Mouse (Mus musculus) layer of hippocampus, adult 2 months (tissue): ENCODE results near the gene Gstm2. TPM values are rescaled to one million over a fixed set of nuclear protein-coding genes. Genes with fewer than 3 reads are reported as not detected.
"Not testable (repeated sequence)": the region's sequence is repeated elsewhere in the genome, so short reads cannot be mapped to it uniquely, and the experiment has no call there.

Source experiments
- DNase-seq, 2 experiments: peaks; one replicate each; pipeline ENCODE4 v3.0.0; 2022; ENCODE audit warnings: low spot score in 2 of 2
- H3K27ac ChIP-seq: fragments of 200-600 bp; 2 replicates; pipeline ENCODE4 v1.8.1; 2022
- H3K4me3 ChIP-seq: fragments of 200-600 bp; 2 replicates; pipeline ENCODE4 v1.8.1; 2022; ENCODE audit warnings: mild to moderate bottlenecking
- CTCF ChIP-seq: fragments of 200-600 bp; conservative IDR thresholded peaks from 2 replicates; pipeline ENCODE4 v1.8.1; 2022; ENCODE audit warnings: antibody characterized with exemption, mild to moderate bottlenecking, moderate library complexity
- long read RNA-seq, 2 experiments: library from polyadenylated mRNA; stranded (forward); transcript quantifications; one replicate each; pipeline ENCODE4 v2.0.0; 2021; ENCODE audit warnings: borderline mapping rate in 2 of 2
- total RNA-seq, 2 experiments: library from RNA; stranded (reverse); gene quantifications; 2 replicates each; pipeline ENCODE4 v1.2.3; 2021

The Gstm2 gene
- 1 to 10 TPM; 2.3 to 3.6 TPM for total RNA-seq
- long read RNA-seq, experiment 1, partial matches to known transcripts, result 0 of 1 reads
- long read RNA-seq, experiment 1, other reads (novel, unspliced or antisense), result 0 of 1 reads
- long read RNA-seq, experiment 2, partial matches to known transcripts, result 1 of 2 reads
- long read RNA-seq, experiment 2, other reads (novel, unspliced or antisense), result 0 of 2 reads

GRCm38 (mm10) chr3:107986041-107986562 is at the start of gene Gstm2:
Gstm2 (minus strand) TSS chr3:107986453.
- Histone ChIP-seq H3K27ac (no peak within 1 kb of the TSS), H3K4me3 (no peak within 1 kb of the TSS)
- no peak for TF ChIP-seq CTCF
- peak; percentile 23 to 52 for DNase-seq

GRCm38 (mm10) chr3:108033156-108033555 is 46.9 kb upstream of the Gstm2 start:
- DNase-seq, result no peak
- Histone ChIP-seq H3K27ac (no peak overlapping the region), H3K4me3 (no peak overlapping the region)
- TF ChIP-seq CTCF, result no peak

DNA sequence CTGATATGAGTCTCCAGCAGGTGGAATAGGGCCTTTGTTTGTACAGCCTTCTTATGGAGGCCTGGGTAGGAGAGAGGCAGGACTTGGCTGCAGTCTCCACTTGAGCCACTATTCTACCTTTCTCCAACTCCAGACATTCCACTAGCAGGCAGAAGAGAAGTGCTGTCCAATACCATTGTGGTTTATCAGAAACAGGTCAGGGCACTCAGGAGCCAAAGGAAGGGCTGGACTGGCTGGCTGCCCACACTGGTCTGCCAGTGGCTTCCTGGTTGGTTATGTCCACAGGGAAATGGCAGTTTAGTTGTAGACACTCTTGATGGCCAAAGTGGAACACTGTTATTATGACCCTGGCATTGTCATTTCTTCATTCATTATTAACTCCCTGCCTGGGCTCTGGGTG is 45.9 kb upstream of the Gstm2 start:
- no peak for DNase-seq
- no peak overlapping the region for H3K27ac ChIP-seq
- H3K4me3 ChIP-seq, result no peak overlapping the region
- TF ChIP-seq CTCF, result no peak

- no peak for DNase-seq
- no peak for TF ChIP-seq CTCF
- Histone ChIP-seq H3K27ac (no peak overlapping the region), H3K4me3 (no peak overlapping the region)
These were observed 42.5 kb upstream of the Gstm2 start for GRCm38 (mm10) chr3:108028641-108029365.

DNA sequence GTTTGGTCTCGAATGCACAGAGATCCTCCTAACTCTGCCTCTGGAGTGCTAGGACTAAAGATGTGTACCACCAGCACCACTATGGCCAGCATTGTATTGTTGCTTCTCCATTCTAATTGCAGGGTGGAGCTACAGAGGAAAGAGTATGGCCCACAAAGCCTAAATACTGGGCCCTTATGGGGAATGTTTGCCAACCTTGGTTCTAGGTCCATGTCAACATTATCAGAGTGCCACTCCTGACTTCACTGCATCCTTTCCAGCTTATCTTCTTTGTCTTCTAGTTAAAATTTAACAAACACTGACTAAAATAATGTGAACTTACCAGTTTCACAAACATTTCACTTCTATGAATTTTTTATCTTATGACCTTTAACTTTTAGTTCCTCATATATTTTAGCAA is 40.3 kb upstream of the Gstm2 start:
- TF ChIP-seq CTCF, result no peak
- H3K27ac ChIP-seq, result no peak overlapping the region

GRCm38 (mm10) chr3:108026049-108026448 is 39.8 kb upstream of the Gstm2 start:
- TF ChIP-seq CTCF, result no peak
- H3K27ac ChIP-seq, result no peak overlapping the region
- H3K4me3 ChIP-seq, result no peak overlapping the region
- no peak for DNase-seq

More for the DNA sequence above, 40.3 kb upstream of the Gstm2 start:
- no peak for DNase-seq
- no peak overlapping the region for H3K4me3 ChIP-seq

DNA sequence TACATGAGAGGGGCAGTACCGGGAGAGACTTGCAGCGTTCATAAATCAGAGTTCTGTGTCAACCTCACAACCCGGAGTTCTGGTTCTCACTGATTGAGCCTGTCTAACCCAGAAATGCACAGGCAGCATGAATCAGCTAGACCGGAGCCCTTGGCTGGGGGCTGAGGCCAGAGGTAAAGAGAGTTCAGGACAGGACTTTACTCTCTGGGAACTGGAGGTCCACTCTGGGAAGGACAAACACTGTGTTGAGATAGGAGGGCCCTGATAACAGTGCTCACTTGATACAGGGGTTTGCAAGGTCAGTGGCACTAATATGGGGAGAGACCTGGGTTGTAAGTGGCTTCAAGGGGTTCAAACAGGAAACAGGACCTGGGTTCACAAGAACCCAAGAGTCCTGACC is 39.1 kb upstream of the Gstm2 start:
- DNase-seq, result no peak
- Histone ChIP-seq H3K27ac (no peak overlapping the region), H3K4me3 (no peak overlapping the region)
- TF ChIP-seq CTCF, result no peak

- no peak overlapping the region for H3K4me3 ChIP-seq
- TF ChIP-seq CTCF, result no peak
- no peak overlapping the region for H3K27ac ChIP-seq
- no peak for DNase-seq
These were observed 36.4 kb upstream of the Gstm2 start for GRCm38 (mm10) chr3:108022650-108023049.

- H3K4me3 ChIP-seq, DNase-seq, H3K27ac ChIP-seq: not testable (repeated sequence)
These were observed 34.2 kb upstream of the Gstm2 start for GRCm38 (mm10) chr3:108020351-108021022.

GRCm38 (mm10) chr3:108019226-108019625 is 33.0 kb upstream of the Gstm2 start:
- DNase-seq, H3K4me3 ChIP-seq: not testable (repeated sequence)
- H3K27ac ChIP-seq, result peak overlapping the region; percentile 95

DNA sequence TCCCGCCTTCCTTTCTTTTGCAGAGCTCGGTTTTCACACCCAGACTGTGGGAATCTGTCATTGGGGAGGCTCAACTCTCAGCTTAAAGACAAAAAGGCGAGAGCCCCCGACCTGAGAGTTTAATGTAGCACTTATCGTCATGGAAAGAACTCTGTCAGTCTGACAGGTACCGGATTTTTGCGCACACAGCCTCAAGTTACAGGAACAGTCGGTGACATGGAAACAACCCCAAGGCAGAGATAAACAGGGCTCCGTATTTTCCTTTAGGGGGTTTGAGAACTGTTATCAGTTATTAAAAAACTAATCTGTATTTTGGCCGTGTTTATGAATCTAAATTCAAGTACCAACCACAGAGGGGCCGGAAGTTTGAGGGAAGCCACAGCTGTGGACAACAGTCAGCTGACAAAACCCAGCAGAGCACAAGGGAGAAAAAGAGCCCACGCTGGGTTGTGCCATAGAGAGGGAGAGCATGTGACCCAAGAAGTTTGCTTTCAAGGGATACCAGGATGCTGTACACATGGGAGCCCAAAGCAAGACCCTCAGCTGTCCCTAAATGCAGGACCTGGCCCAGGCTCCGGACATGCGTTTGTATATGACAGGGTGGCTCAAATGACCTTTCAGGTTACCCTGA is 32.1 kb upstream of the Gstm2 start:
- peak overlapping the region; percentile 95 for H3K27ac ChIP-seq
- no peak for TF ChIP-seq CTCF
- DNase-seq, result no peak
- H3K4me3 ChIP-seq, result peak overlapping the region; percentile 61

GRCm38 (mm10) chr3:108017473-108018189 is 31.4 kb upstream of the Gstm2 start, which contains the start of gene Gstm1:
Gstm1 (minus strand) TSS chr3:108017973.
- peak; percentile 94 to 95 for DNase-seq
- peak within 1 kb of the TSS; percentile 95 for H3K27ac ChIP-seq
- H3K4me3 ChIP-seq, result peak within 1 kb of the TSS; percentile 61
- TF ChIP-seq CTCF, result peak; percentile 92

DNA sequence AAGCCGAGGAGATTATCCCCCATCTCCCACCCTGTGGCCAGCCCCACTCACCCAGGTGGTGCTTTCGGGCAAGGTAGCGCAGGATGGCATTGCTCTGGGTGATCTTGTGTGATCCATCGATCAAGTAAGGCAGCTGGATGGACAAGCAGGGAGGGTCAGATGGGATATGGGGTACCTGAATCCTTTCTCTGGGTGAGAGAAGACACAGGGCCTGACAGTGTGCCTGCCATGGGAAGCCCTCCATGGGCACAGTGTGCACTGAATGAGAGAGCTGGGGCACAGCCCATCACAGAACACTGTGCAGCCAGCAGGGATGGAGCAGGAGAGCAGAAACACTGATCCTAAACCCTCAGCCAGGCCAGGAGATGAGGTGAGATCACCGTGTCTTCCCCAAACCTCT is 30.2 kb upstream of the Gstm2 start:
- H3K27ac ChIP-seq, result peak overlapping the region; percentile 95
- H3K4me3 ChIP-seq, result peak overlapping the region; percentile 61
- not testable (repeated sequence) for DNase-seq
